Mouse (Mus musculus): ENCODE measurements at regions not wholly inside any gene's neighbourhood (a gene's known extent, or its start where the extent isn't known, plus 50 kb on each side); places are given as distances from the start of the nearest gene placed in this dataset.

GRCm38 (mm10) chr16:51041311-51041710, 450.4 kb upstream of the Ccdc54 start:
- no peak overlapping the region for H3K4me3 ChIP-seq (ENCODE audit: control insufficient read depth in 1 of 2, insufficient read depth in 1 of 2, low read depth in 2 of 2, low read length in 2 of 2)
- TF ChIP-seq CHD1 (IDR thresholded peaks at IDR 0.05; ENCODE audit: low read depth, low read length): no peak
- no peak for TF ChIP-seq MAZ (IDR thresholded peaks at IDR 0.05; ENCODE audit: low read depth, low read length)
- TF ChIP-seq MEF2A (IDR thresholded peaks at IDR 0.05; ENCODE audit: extremely low read depth, insufficient replicate concordance, low read depth, low read length, poor library complexity, severe bottlenecking): no peak
- no peak for TF ChIP-seq MAFK (IDR thresholded peaks at IDR 0.05; ENCODE audit: borderline replicate concordance, low read depth, low read length)
- no peak for TF ChIP-seq GATA1 (IDR thresholded peaks at IDR 0.05; ENCODE audit: low read depth, low read length)
- no peak for TF ChIP-seq POLR2AphosphoS2 (IDR thresholded peaks at IDR 0.05; ENCODE audit: low read length)
- TF ChIP-seq CTCF (IDR thresholded peaks at IDR 0.05 in 2 of 3, conservative IDR thresholded peaks at IDR 0.05 in 1 of 3; ENCODE audit: control insufficient read depth in 1 of 3, insufficient read depth in 1 of 3, low read depth in 2 of 3, low read length in 3 of 3, poor library complexity in 1 of 3, severe bottlenecking in 1 of 3): no peak
- no peak for TF ChIP-seq MXI1 (IDR thresholded peaks at IDR 0.05; ENCODE audit: low read depth, low read length)
- TF ChIP-seq RCOR1 (IDR thresholded peaks at IDR 0.05; ENCODE audit: low read depth, low read length): no peak
- no peak for TF ChIP-seq ETS1 (IDR thresholded peaks at IDR 0.05; ENCODE audit: low read depth, low read length)
- no peak for TF ChIP-seq TBP (IDR thresholded peaks at IDR 0.05; ENCODE audit: low read depth, low read length)
- TF ChIP-seq E2F4 (IDR thresholded peaks at IDR 0.05; ENCODE audit: borderline replicate concordance, low read depth, low read length): no peak
- TF ChIP-seq SIN3A (IDR thresholded peaks at IDR 0.05; ENCODE audit: low read length): no peak
- TF ChIP-seq USF1 (IDR thresholded peaks at IDR 0.05; ENCODE audit: low read depth, low read length): no peak
- TF ChIP-seq BHLHE40 (IDR thresholded peaks at IDR 0.05; ENCODE audit: borderline replicate concordance, low read depth, low read length): no peak
- no peak for DNase-seq (ENCODE audit: low read depth, low spot score)

GRCm38 (mm10) chr16:51002876-51003275, 411.9 kb upstream of the Ccdc54 start:
- Histone ChIP-seq H3K9me3 (replicated peaks; ENCODE audit: insufficient read depth, low read length) (no peaks in the 10 kb centered on the region), H3K4me3 (ENCODE audit: control insufficient read depth in 1 of 2, insufficient read depth in 1 of 2, low read depth in 2 of 2, low read length in 2 of 2) (no peak overlapping the region), H3K9ac (ENCODE audit: control insufficient read depth, low read depth, low read length, poor library complexity, severe bottlenecking) (no peak overlapping the region), H3K27me3 (ENCODE audit: control insufficient read depth in 1 of 2, insufficient read depth in 2 of 2, low read length in 2 of 2) (no peaks in the 10 kb centered on the region), H3K79me2 (ENCODE audit: control insufficient read depth, insufficient read depth, low read length, poor library complexity) (no peaks in the 10 kb centered on the region), H3K36me3 (ENCODE audit: control insufficient read depth in 1 of 2, insufficient read depth in 2 of 2, low read length in 2 of 2) (no peaks in the 10 kb centered on the region), H3K27ac (ENCODE audit: control insufficient read depth, low read depth, low read length) (no peak overlapping the region), H3K4me1 (ENCODE audit: control insufficient read depth in 1 of 2, insufficient read depth in 2 of 2, low read length in 2 of 2) (no peaks in the 10 kb centered on the region)
- TF ChIP-seq POLR2AphosphoS5 (IDR thresholded peaks at IDR 0.05; ENCODE audit: borderline replicate concordance, low read depth, low read length): no peak
- TF ChIP-seq SIN3A (IDR thresholded peaks at IDR 0.05; ENCODE audit: low read length): no peak
- no peak for TF ChIP-seq MYB (IDR thresholded peaks at IDR 0.05; ENCODE audit: low read depth, low read length)
- TF ChIP-seq TBP (IDR thresholded peaks at IDR 0.05; ENCODE audit: low read depth, low read length): no peak
- no peak for TF ChIP-seq MAZ (IDR thresholded peaks at IDR 0.05; ENCODE audit: low read depth, low read length)
- TF ChIP-seq NRF1 (IDR thresholded peaks at IDR 0.05; ENCODE audit: insufficient read depth, low read depth, low read length, poor library complexity, severe bottlenecking): no peak
- no peak for TF ChIP-seq CHD2 (IDR thresholded peaks at IDR 0.05; ENCODE audit: low read length)
- no peak for TF ChIP-seq POLR2A (IDR thresholded peaks at IDR 0.05; ENCODE audit: control insufficient read depth in 1 of 2, insufficient read depth in 1 of 2, low read depth in 1 of 2, low read length in 2 of 2, poor library complexity in 1 of 2)
- no peak for DNase-seq (ENCODE audit: low read depth, low spot score)

More at GRCm38 (mm10) chr16:51041311-51041710, 450.4 kb upstream of the Ccdc54 start:
- Histone ChIP-seq H3K27me3 (ENCODE audit: control insufficient read depth in 1 of 2, insufficient read depth in 2 of 2, low read length in 2 of 2) (no peaks in the 10 kb centered on the region), H3K36me3 (ENCODE audit: control insufficient read depth in 1 of 2, insufficient read depth in 2 of 2, low read length in 2 of 2) (no peaks in the 10 kb centered on the region), H3K4me1 (ENCODE audit: control insufficient read depth in 1 of 2, insufficient read depth in 2 of 2, low read length in 2 of 2) (no peaks in the 10 kb centered on the region), H3K27ac (ENCODE audit: control insufficient read depth, low read depth, low read length) (no peak overlapping the region), H3K9ac (ENCODE audit: control insufficient read depth, low read depth, low read length, poor library complexity, severe bottlenecking) (no peak overlapping the region), H3K79me2 (ENCODE audit: control insufficient read depth, insufficient read depth, low read length, poor library complexity) (no peaks in the 10 kb centered on the region), H3K9me3 (replicated peaks; ENCODE audit: insufficient read depth, low read length) (no peaks in the 10 kb centered on the region)

Data from MEL (cell line).